Mouse (Mus musculus): Measurements from ENCODE around the gene Ighmbp2.
"Not testable (repeated sequence)": the region's sequence is repeated elsewhere in the genome, so short reads cannot be mapped to it uniquely, and the experiment has no call there.

The Ighmbp2 gene

DNA sequence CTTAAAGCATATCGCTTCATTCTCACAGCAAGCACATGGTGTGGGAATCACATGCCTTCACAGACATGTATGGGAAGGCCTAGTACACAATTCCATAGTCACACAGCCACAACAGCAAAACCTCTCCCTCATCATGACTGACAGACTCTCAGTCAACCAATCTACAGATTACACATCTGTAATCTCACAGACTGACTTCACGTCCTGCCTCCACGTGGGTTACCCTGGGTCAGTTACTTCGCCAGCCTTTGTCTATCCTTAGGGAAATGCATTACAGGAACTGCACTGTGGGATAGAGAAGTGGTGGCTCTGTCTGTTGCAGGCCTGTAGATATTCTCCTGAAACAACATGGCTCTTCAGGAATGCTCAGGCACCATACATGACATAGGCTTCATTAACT lies 931 bp downstream of the Ighmbp2 start:
- DNase-seq = no peak

DNA sequence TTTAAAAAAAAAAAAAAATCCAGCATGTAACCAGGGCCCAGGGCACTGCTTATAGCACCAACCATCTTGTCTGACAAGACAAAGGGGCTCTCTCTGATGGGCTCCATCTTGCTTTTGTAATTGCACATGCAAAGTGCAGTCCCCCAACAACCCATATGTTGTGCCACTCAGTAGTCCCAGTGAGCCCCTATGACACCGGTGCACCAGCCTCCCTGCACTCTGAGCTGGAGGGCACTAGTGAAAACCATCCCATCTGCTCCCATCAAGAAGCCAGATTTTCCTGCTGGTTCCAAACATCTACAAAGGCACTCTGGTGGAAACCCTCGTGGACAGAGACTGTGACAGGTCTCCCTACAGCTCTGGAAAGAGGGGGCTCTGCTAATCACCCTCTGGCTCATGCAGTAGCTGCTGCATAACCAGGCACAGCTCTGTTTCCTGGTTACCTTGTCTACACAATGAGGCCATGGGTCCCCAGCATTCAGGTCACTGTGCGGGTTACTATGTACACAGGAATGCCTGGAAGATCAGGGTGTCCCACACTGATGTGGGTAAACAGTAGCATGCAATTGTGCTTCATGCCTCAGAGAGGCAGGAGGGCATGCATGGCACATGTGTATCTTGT lies 7.0 kb downstream of the Ighmbp2 start:
- no peak for DNase-seq

DNA sequence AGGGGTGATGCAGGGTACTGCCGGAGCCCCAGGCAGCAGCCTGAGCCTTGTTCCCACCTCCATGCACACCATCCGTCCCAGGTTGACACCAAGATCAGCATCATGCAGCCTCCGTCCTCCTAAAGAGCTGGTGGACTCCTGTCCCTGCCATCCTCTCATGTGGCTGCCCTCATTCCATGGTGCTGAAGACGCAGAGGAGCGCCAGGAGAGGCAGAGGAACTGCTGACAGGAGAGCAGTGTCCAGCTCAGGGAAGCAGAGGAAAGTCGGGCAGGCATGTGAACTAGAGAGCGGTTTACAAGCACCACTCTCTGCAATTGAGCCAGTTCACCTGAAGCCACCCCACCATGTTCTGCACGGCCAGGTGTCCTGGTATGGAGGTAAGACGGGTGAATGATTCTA lies 9.5 kb downstream of the Ighmbp2 start:
- DNase-seq = no peak

GRCm38 (mm10) chr19:3271366-3271765 lies 11.5 kb downstream of the Ighmbp2 start:
- no peak for DNase-seq

GRCm38 (mm10) chr19:3269803-3270202 lies 13.0 kb downstream of the Ighmbp2 start:
- DNase-seq = no peak

- no peak for DNase-seq
These were observed 13.5 kb downstream of the Ighmbp2 start for GRCm38 (mm10) chr19:3269279-3269678.

GRCm38 (mm10) chr19:3268218-3268980 lies 14.4 kb downstream of the Ighmbp2 start:
- peak; percentile 1 for DNase-seq

DNA sequence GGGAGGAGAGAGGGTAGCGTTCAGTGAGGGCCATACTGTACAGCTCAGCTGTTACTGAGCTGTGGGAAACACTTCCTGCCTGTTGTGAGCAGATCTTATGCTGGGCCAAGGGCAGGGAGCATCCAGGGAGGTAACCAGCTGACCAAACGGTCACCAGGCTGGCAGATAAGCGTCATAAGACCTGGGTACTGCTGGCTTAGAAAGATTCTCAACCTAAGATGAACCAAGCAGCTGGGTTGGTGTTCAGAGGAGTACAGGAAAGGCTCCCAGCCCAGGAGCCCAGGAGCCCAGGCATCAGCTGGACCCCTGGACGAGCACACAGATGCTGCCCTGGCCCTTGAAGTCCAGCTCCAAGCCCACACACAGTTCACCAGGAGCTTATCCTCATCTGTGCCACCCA lies 15.5 kb downstream of the Ighmbp2 start:
- peak; percentile 1 for DNase-seq

- peak; percentile 1 for DNase-seq
These were observed 16.1 kb downstream of the Ighmbp2 start for GRCm38 (mm10) chr19:3266676-3267075.

DNA sequence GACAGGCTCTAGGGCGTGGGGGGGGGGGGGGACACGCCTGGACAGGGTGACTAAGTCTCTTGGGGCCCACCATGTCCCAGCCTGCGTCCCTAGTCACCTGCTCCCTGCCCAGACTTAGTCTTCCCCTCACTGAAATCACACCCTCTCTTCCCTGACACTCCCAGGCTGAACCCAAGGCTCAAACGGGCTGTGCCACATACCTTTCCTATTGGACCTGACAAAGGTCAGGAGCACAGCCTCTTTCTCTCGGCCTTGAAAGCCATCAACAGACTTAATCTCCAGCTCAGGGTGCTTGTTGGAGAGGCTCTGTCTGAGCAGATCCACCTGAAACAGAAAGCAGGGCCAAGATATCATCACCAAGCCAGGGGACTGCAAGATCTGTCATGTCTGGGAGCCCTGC lies 16.7 kb downstream of the Ighmbp2 start:
- peak; percentile 1 for DNase-seq

DNA sequence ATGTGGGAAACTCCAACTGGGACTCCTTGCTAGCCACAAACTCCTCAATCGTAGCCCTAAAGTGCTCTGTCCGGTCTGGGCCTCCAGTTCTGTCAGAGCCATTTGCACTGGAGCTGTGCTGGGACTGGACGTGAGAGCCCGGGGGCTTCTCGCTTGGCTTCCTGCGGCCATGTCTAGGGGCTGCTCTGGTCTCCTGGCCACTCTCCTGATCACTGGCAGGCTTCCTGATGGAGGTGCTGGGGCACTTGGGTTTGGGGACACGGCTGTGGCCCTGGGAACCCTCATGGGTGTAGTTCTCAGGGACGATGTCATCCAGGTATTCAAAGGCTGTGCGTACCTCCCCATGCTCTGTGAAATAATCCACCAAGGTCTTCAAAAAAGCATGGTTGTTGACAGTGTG lies 17.6 kb downstream of the Ighmbp2 start:
- DNase-seq = peak; percentile 0

DNA sequence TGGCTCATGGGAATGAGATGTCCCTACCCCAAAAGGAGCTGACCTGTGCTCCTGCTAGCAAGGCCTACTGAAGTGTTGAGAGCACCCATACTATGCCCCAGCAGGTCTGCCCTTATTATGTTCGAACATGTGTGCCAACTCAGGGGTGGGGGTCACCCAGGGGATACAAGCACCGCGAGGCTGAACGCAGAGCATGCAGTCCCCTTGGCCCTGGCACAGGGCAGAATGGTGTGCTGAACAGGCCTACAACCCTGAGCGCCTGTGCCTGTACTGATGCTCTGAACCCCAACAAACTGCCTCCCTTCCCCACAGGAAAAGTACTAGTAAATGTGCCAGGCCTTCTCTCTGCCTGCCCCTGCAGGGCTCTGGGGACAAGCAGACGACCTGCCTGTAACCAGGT lies 18.5 kb downstream of the Ighmbp2 start:
- DNase-seq = no peak

GRCm38 (mm10) chr19:3261764-3262525 lies 20.9 kb downstream of the Ighmbp2 start:
- no peak for DNase-seq

- no peak for DNase-seq
These were observed 21.5 kb downstream of the Ighmbp2 start for GRCm38 (mm10) chr19:3261336-3261735.

- no peak for DNase-seq
These were observed 22.2 kb downstream of the Ighmbp2 start for GRCm38 (mm10) chr19:3260591-3260990.

GRCm38 (mm10) chr19:3260016-3260415 lies 22.8 kb downstream of the Ighmbp2 start:
- DNase-seq = no peak

GRCm38 (mm10) chr19:3225261-3225660 lies 57.6 kb downstream of the Ighmbp2 start:
- DNase-seq = not testable (repeated sequence)

DNA sequence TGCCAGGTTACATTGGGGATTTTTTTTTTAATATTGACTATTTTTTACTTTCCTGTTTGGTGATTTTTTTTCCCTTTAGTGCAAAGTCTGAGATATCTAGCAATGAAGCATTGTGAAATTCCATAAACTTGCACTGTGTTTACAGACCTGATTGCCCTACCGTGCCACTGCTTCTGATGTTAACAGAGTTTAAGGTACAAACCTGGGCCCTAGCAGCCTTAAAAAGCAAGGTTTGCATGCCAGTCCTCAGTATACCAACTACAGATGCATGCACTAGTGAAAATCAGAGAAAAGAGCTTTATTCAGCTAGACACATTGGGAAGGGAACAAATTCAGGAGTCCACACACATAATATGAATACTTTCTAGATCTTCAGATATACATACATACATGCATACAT lies 67.9 kb downstream of the Ighmbp2 start:
- not testable (repeated sequence) for DNase-seq

Measured in liver (tissue).